Mouse (Mus musculus) stomach, embryonic 14.5 days (tissue): ENCODE data around the gene Tex48. TPM values are rescaled to one million over a fixed set of nuclear protein-coding genes. Genes with fewer than 3 reads are reported as not detected.

Source experiments
- polyA plus RNA-seq: library from polyadenylated mRNA; unstranded; fragments of >200 nt; fragmentation: Nextera tagmentation; extraction: Ambion mirVana; gene quantifications from 2 replicates; pipeline ENCODE4 v1.2.1, GENCODE M21; 2014

Gene Tex48
- polyA plus RNA-seq, 1 experiment from 2014 or later, result not detected

Other genes starting within 250 kb of the Tex48 start
- gene Akna, start 219.1 kb downstream of the Tex48 start, polyA plus RNA-seq, result 6.9 and 7.0 TPM in 2 replicates
- gene Whrn, start 126.4 kb downstream of the Tex48 start, polyA plus RNA-seq, result 4.6 and 6.0 TPM in 2 replicates
- gene Atp6v1g1, start 77.7 kb downstream of the Tex48 start, polyA plus RNA-seq, result 267 and 268 TPM in 2 replicates
- 4.9 and 7.0 TPM in 2 replicates for gene Tmem268, start 63.6 kb downstream of the Tex48 start, polyA plus RNA-seq
- not detected in 2 replicates for gene Gm11213, start 17.2 kb downstream of the Tex48 start, polyA plus RNA-seq
- gene Gm11214, start 41.0 kb upstream of the Tex48 start, polyA plus RNA-seq, result not detected in 2 replicates
- gene Tnfsf15, start 122.7 kb upstream of the Tex48 start, polyA plus RNA-seq, result 0.14 TPM in 1 of 2 replicates, not detected in the other
- 0.17 TPM in 1 of 2 replicates, not detected in the other for gene Tnfsf8, start 238.9 kb upstream of the Tex48 start, polyA plus RNA-seq